Mouse (Mus musculus): ENCODE measurements around the gene Npepl1. TPM values are rescaled to one million over a fixed set of nuclear protein-coding genes. Genes with fewer than 3 reads are reported as not detected.
A peak's percentile ranks its signal among the peaks of the same experiment; 100 is the strongest.

The Npepl1 gene
- polyA plus RNA-seq, 1 experiment from 2014 or later: 56.5 TPM

GRCm38 (mm10) chr2:174110783-174111549, 817 bp downstream of the Npepl1 start:
- H3K36me3 ChIP-seq (ENCODE audit: insufficient read depth): peaks cover 21% of the 10 kb centered on the region
- WGBS: 48% methylated on average over 33 of the region's 33 CpGs
- peak overlapping the region; percentile 83 for H3K4me2 ChIP-seq
- H3K4me1 ChIP-seq (ENCODE audit: insufficient read depth): peaks cover 5% of the 10 kb centered on the region; the same call in 1 of the 2 replicates
- DNase-seq (peak; percentile 18), ATAC-seq (ENCODE audit: insufficient read depth) (peak; percentile 51)
- TF ChIP-seq CTCF (IDR thresholded peaks at IDR 0.05; ENCODE audit: low read depth): no peak
- peak overlapping the region; percentile 59 for H3K4me3 ChIP-seq (ENCODE audit: low read depth, low read length)
- H3K27ac ChIP-seq (ENCODE audit: low read depth): peak overlapping the region; percentile 69; the same call in 1 of the 2 replicates
- H3K9ac ChIP-seq: peak overlapping the region; percentile 83
- H3K27me3 ChIP-seq (ENCODE audit: insufficient read depth, low read length): no peaks in the 10 kb centered on the region
- no peaks in the 10 kb centered on the region for H3K9me3 ChIP-seq (ENCODE audit: low read depth, low read length)

GRCm38 (mm10) chr2:174112931-174113330, 2.8 kb downstream of the Npepl1 start:
- DNase-seq (no peak), ATAC-seq (ENCODE audit: insufficient read depth) (no peak)
- Histone ChIP-seq H3K4me1 (ENCODE audit: insufficient read depth) (peaks cover 5% of the 10 kb centered on the region; the same call in 1 of the 2 replicates), H3K9ac (no peak overlapping the region; the same call in 1 of the 2 replicates), H3K4me3 (ENCODE audit: low read depth, low read length) (no peak overlapping the region), H3K36me3 (ENCODE audit: insufficient read depth) (peaks cover 36% of the 10 kb centered on the region), H3K4me2 (no peak overlapping the region), H3K27ac (ENCODE audit: low read depth) (no peak overlapping the region), H3K9me3 (ENCODE audit: low read depth, low read length) (no peaks in the 10 kb centered on the region), H3K27me3 (ENCODE audit: insufficient read depth, low read length) (no peaks in the 10 kb centered on the region)
- TF ChIP-seq CTCF (IDR thresholded peaks at IDR 0.05; ENCODE audit: low read depth): no peak
- 47% methylated on average over 18 of the region's 18 CpGs for WGBS

- ATAC-seq (ENCODE audit: insufficient read depth): no peak
- H3K27ac ChIP-seq (ENCODE audit: low read depth): no peak overlapping the region
- H3K36me3 ChIP-seq (ENCODE audit: insufficient read depth): peaks cover 47% of the 10 kb centered on the region
- no peak for DNase-seq
- H3K4me3 ChIP-seq (ENCODE audit: low read depth, low read length): no peak overlapping the region
- no peak for TF ChIP-seq CTCF (IDR thresholded peaks at IDR 0.05; ENCODE audit: low read depth)
- peaks cover 5% of the 10 kb centered on the region; the same call in 1 of the 2 replicates for H3K4me1 ChIP-seq (ENCODE audit: insufficient read depth)
- 81% methylated on average over 12 of the region's 12 CpGs for WGBS
- no peaks in the 10 kb centered on the region for H3K9me3 ChIP-seq (ENCODE audit: low read depth, low read length)
- H3K27me3 ChIP-seq (ENCODE audit: insufficient read depth, low read length): no peaks in the 10 kb centered on the region
- no peak overlapping the region for H3K4me2 ChIP-seq
- no peak overlapping the region for H3K9ac ChIP-seq
Observed at GRCm38 (mm10) chr2:174114148-174114864, 4.2 kb downstream of the Npepl1 start.

- Histone ChIP-seq H3K27me3 (ENCODE audit: insufficient read depth, low read length) (no peaks in the 10 kb centered on the region), H3K36me3 (ENCODE audit: insufficient read depth) (peaks cover 72% of the 10 kb centered on the region), H3K27ac (ENCODE audit: low read depth) (no peak overlapping the region), H3K9ac (no peak overlapping the region), H3K4me2 (no peak overlapping the region), H3K4me1 (ENCODE audit: insufficient read depth) (no peaks in the 10 kb centered on the region), H3K4me3 (ENCODE audit: low read depth, low read length) (no peak overlapping the region), H3K9me3 (ENCODE audit: low read depth, low read length) (no peaks in the 10 kb centered on the region)
- WGBS: 69% methylated on average over 16 of the region's 16 CpGs
- no peak for TF ChIP-seq CTCF (IDR thresholded peaks at IDR 0.05; ENCODE audit: low read depth)
- DNase-seq (no peak), ATAC-seq (ENCODE audit: insufficient read depth) (no peak)
Observed at GRCm38 (mm10) chr2:174116929-174117328, 6.8 kb downstream of the Npepl1 start.

GRCm38 (mm10) chr2:174118141-174118540, 8.0 kb downstream of the Npepl1 start:
- no peak overlapping the region for H3K4me3 ChIP-seq (ENCODE audit: low read depth, low read length)
- peak; percentile 48 for TF ChIP-seq CTCF (IDR thresholded peaks at IDR 0.05; ENCODE audit: low read depth)
- whole genome bisulfite sequencing: 53% methylated on average over 11 of the region's 11 CpGs
- no peaks in the 10 kb centered on the region for H3K9me3 ChIP-seq (ENCODE audit: low read depth, low read length)
- H3K27me3 ChIP-seq (ENCODE audit: insufficient read depth, low read length): no peaks in the 10 kb centered on the region
- no peak overlapping the region for H3K9ac ChIP-seq
- H3K36me3 ChIP-seq (ENCODE audit: insufficient read depth): peaks cover 82% of the 10 kb centered on the region
- ATAC-seq (ENCODE audit: insufficient read depth): no peak
- no peak overlapping the region for H3K27ac ChIP-seq (ENCODE audit: low read depth)
- peak; percentile 39 for DNase-seq
- H3K4me1 ChIP-seq (ENCODE audit: insufficient read depth): no peaks in the 10 kb centered on the region
- H3K4me2 ChIP-seq: no peak overlapping the region

GRCm38 (mm10) chr2:174119259-174119658, 9.1 kb downstream of the Npepl1 start:
- H3K36me3 ChIP-seq (ENCODE audit: insufficient read depth): peaks cover 85% of the 10 kb centered on the region

GRCm38 (mm10) chr2:174120631-174121030, 10.5 kb downstream of the Npepl1 start:
- ATAC-seq (ENCODE audit: insufficient read depth) (no peak), DNase-seq (no peak)
- H3K4me1 ChIP-seq (ENCODE audit: insufficient read depth): no peaks in the 10 kb centered on the region
- no peaks in the 10 kb centered on the region for H3K9me3 ChIP-seq (ENCODE audit: low read depth, low read length)
- H3K27ac ChIP-seq (ENCODE audit: low read depth): no peak overlapping the region
- no peak overlapping the region for H3K4me2 ChIP-seq
- TF ChIP-seq CTCF (IDR thresholded peaks at IDR 0.05; ENCODE audit: low read depth): no peak
- no peak overlapping the region for H3K9ac ChIP-seq
- WGBS: 88% methylated on average over 19 of the region's 19 CpGs
- H3K36me3 ChIP-seq (ENCODE audit: insufficient read depth): peaks cover 82% of the 10 kb centered on the region
- H3K4me3 ChIP-seq (ENCODE audit: low read depth, low read length): no peak overlapping the region
- no peaks in the 10 kb centered on the region for H3K27me3 ChIP-seq (ENCODE audit: insufficient read depth, low read length)

More at GRCm38 (mm10) chr2:174119259-174119658, 9.1 kb downstream of the Npepl1 start:
- H3K9me3 ChIP-seq (ENCODE audit: low read depth, low read length): no peaks in the 10 kb centered on the region
- DNase-seq: no peak
- H3K9ac ChIP-seq: no peak overlapping the region
- TF ChIP-seq CTCF (IDR thresholded peaks at IDR 0.05; ENCODE audit: low read depth): no peak
- H3K27me3 ChIP-seq (ENCODE audit: insufficient read depth, low read length): no peaks in the 10 kb centered on the region
- H3K27ac ChIP-seq (ENCODE audit: low read depth): no peak overlapping the region
- H3K4me1 ChIP-seq (ENCODE audit: insufficient read depth): no peaks in the 10 kb centered on the region
- no peak overlapping the region for H3K4me2 ChIP-seq
- H3K4me3 ChIP-seq (ENCODE audit: low read depth, low read length): no peak overlapping the region
- 91% methylated on average over 11 of the region's 11 CpGs for WGBS
- no peak for ATAC-seq (ENCODE audit: insufficient read depth)
